Mouse (Mus musculus) myocyte (in vitro differentiated cells): ENCODE data around the gene Atp5b. TPM values are rescaled to one million over a fixed set of nuclear protein-coding genes. Genes with fewer than 3 reads are reported as not detected.

Experiments used
- H3K27me3 ChIP-seq: one replicate; pipeline ENCODE4 v1.6.1; 2011; ENCODE audit not compliant: control insufficient read depth, insufficient read depth, insufficient read length
- H3K36me3 ChIP-seq: one replicate; pipeline ENCODE4 v1.6.1; 2011; ENCODE audit not compliant: control insufficient read depth, insufficient read depth
- H3K4me2 ChIP-seq: one replicate; pipeline ENCODE4 v1.6.1; 2011; ENCODE audit warnings: low read depth, control low read depth
- H3K4me3 ChIP-seq: one replicate; pipeline ENCODE4 v1.5.1; 2011; ENCODE audit warnings: mild to moderate bottlenecking, control low read depth, moderate library complexity
- H3K79me2 ChIP-seq: one replicate; pipeline ENCODE4 v1.6.1; 2011; ENCODE audit not compliant: control insufficient read depth, insufficient read depth
- H3ac ChIP-seq: one replicate; pipeline ENCODE4 v1.6.1; 2011; ENCODE audit not compliant: control insufficient read depth, insufficient read length
- CEBPB ChIP-seq: IDR thresholded peaks from 2 replicates; pipeline ENCODE4 v1.6.1; 2011; ENCODE audit warnings: mild to moderate bottlenecking, moderate library complexity; ENCODE audit not compliant: poor library complexity, insufficient read depth, severe bottlenecking
- E2F4 ChIP-seq: IDR thresholded peaks from one replicate; pipeline ENCODE4 v1.6.1; 2011; ENCODE audit warnings: mild to moderate bottlenecking, control low read depth, moderate library complexity; ENCODE audit not compliant: insufficient read depth
- MAX ChIP-seq: IDR thresholded peaks from one replicate; pipeline ENCODE4 v1.6.1; 2011; ENCODE audit warnings: low read depth, mild to moderate bottlenecking, control low read depth
- MYOD1 ChIP-seq, 3 experiments: IDR thresholded peaks; one replicate each; pipeline ENCODE4 v1.6.1; 2011; ENCODE audit warnings: control low read depth in 2 of 3, low read depth in 2 of 3, mild to moderate bottlenecking in 2 of 3, moderate library complexity in 1 of 3; ENCODE audit not compliant: insufficient read length in 2 of 3, control insufficient read depth in 1 of 3
- MYOG ChIP-seq, 3 experiments: IDR thresholded peaks; one replicate each; pipeline ENCODE4 v1.6.1; 2011; ENCODE audit warnings: control low read depth in 2 of 3, low read depth in 2 of 3, mild to moderate bottlenecking in 2 of 3; ENCODE audit not compliant: insufficient read length in 2 of 3, control insufficient read depth in 1 of 3, insufficient read depth in 1 of 3
- POLR2A ChIP-seq: IDR thresholded peaks from one replicate; pipeline ENCODE4 v1.6.1; 2011; ENCODE audit warnings: low read depth, mild to moderate bottlenecking, control low read depth, moderate library complexity; ENCODE audit not compliant: insufficient read length
- POLR2AphosphoS2 ChIP-seq: IDR thresholded peaks from one replicate; pipeline ENCODE4 v1.6.1; 2011; ENCODE audit warnings: low read depth, control low read depth; ENCODE audit not compliant: insufficient read length
- REST ChIP-seq: IDR thresholded peaks from one replicate; pipeline ENCODE4 v1.6.1; 2011; ENCODE audit warnings: mild to moderate bottlenecking, control low read depth, moderate library complexity; ENCODE audit not compliant: insufficient read depth, insufficient read length
- SRF ChIP-seq: IDR thresholded peaks from one replicate; pipeline ENCODE4 v1.6.1; 2011; ENCODE audit warnings: low read depth; ENCODE audit not compliant: control insufficient read depth, insufficient read length
- TCF12 ChIP-seq: IDR thresholded peaks from one replicate; pipeline ENCODE4 v1.6.1; 2011; ENCODE audit warnings: mild to moderate bottlenecking, control low read depth; ENCODE audit not compliant: poor library complexity, insufficient read depth, severe bottlenecking
- TCF3 ChIP-seq: IDR thresholded peaks from one replicate; pipeline ENCODE4 v1.6.1; 2011; ENCODE audit warnings: low read depth, control low read depth; ENCODE audit not compliant: insufficient read length
- USF1 ChIP-seq: IDR thresholded peaks from one replicate; pipeline ENCODE4 v1.6.1; 2011; ENCODE audit warnings: low read depth, mild to moderate bottlenecking, control low read depth, moderate library complexity
- polyA plus RNA-seq: library from polyadenylated mRNA; unstranded; fragments of >200 nt; fragmentation: generic; extraction: Trizol; gene quantifications from one replicate; pipeline ENCODE4 v1.2.1, GENCODE M21; 2012; ENCODE audit warnings: missing spikeins

The Atp5b gene
- polyA plus RNA-seq, 1 experiment: 3,270 TPM

- H3K27me3 ChIP-seq: no peaks in the 10 kb centered on the region
- H3ac ChIP-seq: no peak overlapping the region
- no peak overlapping the region for H3K4me2 ChIP-seq
- peaks cover 27% of the 10 kb centered on the region for H3K36me3 ChIP-seq
- no peak overlapping the region for H3K4me3 ChIP-seq
- H3K79me2 ChIP-seq: no peaks in the 10 kb centered on the region
- TF ChIP-seq POLR2AphosphoS2 (peak; percentile 64), MYOG (IDR thresholded peaks at IDR 0.05; ENCODE audit: control insufficient read depth in 1 of 3, insufficient read depth in 1 of 3, insufficient read length in 2 of 3, low read depth in 2 of 3) (no peak)
Measured at GRCm38 (mm10) chr10:128053001-128053400, 30.1 kb upstream of the Atp5b start.

GRCm38 (mm10) chr10:128058184-128058583 is 24.9 kb upstream of the Atp5b start:
- Histone ChIP-seq H3K4me2 (peak overlapping the region; percentile 94), H3K79me2 (peaks cover 40% of the 10 kb centered on the region), H3K36me3 (no peaks in the 10 kb centered on the region), H3K4me3 (peak overlapping the region; percentile 83), H3K27me3 (no peaks in the 10 kb centered on the region), H3ac (peak overlapping the region; percentile 60)
- TF ChIP-seq REST (no peak), MYOG (IDR thresholded peaks at IDR 0.05; ENCODE audit: control insufficient read depth in 1 of 3, insufficient read depth in 1 of 3, insufficient read length in 2 of 3, low read depth in 2 of 3) (no peak), USF1 (no peak), TCF3 (no peak), TCF12 (no peak), MAX (no peak), SRF (no peak), E2F4 (no peak), CEBPB (no peak), POLR2A (no peak), MYOD1 (IDR thresholded peaks at IDR 0.05; ENCODE audit: control insufficient read depth in 1 of 3, insufficient read length in 2 of 3, low read depth in 2 of 3) (no peak), POLR2AphosphoS2 (no peak)

- Histone ChIP-seq H3K79me2 (peaks cover 45% of the 10 kb centered on the region), H3ac (peak within 1 kb of the TSS; percentile 60), H3K4me3 (peak within 1 kb of the TSS; percentile 83), H3K4me2 (peak within 1 kb of the TSS; percentile 94), H3K36me3 (no peaks in the 10 kb centered on the region), H3K27me3 (no peaks in the 10 kb centered on the region)
- TF ChIP-seq REST (peak; percentile 24), POLR2A (peak; percentile 91), SRF (peak; percentile 4), MYOD1 (IDR thresholded peaks at IDR 0.05; ENCODE audit: control insufficient read depth in 1 of 3, insufficient read length in 2 of 3, low read depth in 2 of 3) (no peak), USF1 (no peak), E2F4 (peak; percentile 36), CEBPB (no peak), TCF12 (no peak), POLR2AphosphoS2 (no peak)
Measured at GRCm38 (mm10) chr10:128058601-128059151, 24.4 kb upstream of the Atp5b start, which contains the start of gene Ptges3. Gene Ptges3, plus strand, starts transcription at chr10:128058954.

- no peaks in the 10 kb centered on the region for H3K27me3 ChIP-seq
- H3K4me2 ChIP-seq: peak overlapping the region; percentile 93
Measured at GRCm38 (mm10) chr10:128059207-128059981, 23.7 kb upstream of the Atp5b start.

GRCm38 (mm10) chr10:128061109-128061508 is 22.0 kb upstream of the Atp5b start:
- H3K27me3 ChIP-seq: no peaks in the 10 kb centered on the region
- TF ChIP-seq MYOG (IDR thresholded peaks at IDR 0.05; ENCODE audit: control insufficient read depth in 1 of 3, insufficient read depth in 1 of 3, insufficient read length in 2 of 3, low read depth in 2 of 3): no peak
- no peak for TF ChIP-seq POLR2AphosphoS2
- no peak for TF ChIP-seq SRF
- no peak for TF ChIP-seq TCF3
- H3K36me3 ChIP-seq: no peaks in the 10 kb centered on the region
- peak overlapping the region; percentile 83 for H3K4me3 ChIP-seq
- peaks cover 69% of the 10 kb centered on the region for H3K79me2 ChIP-seq
- H3ac ChIP-seq: no peak overlapping the region
- peak overlapping the region; percentile 93 for H3K4me2 ChIP-seq

More at GRCm38 (mm10) chr10:128059207-128059981, 23.7 kb upstream of the Atp5b start:
- no peaks in the 10 kb centered on the region for H3K36me3 ChIP-seq
- peak; percentile 55 for TF ChIP-seq POLR2A
- TF ChIP-seq POLR2AphosphoS2: peak; percentile 24
- TF ChIP-seq REST: no peak
- no peak for TF ChIP-seq MYOD1 (IDR thresholded peaks at IDR 0.05; ENCODE audit: control insufficient read depth in 1 of 3, insufficient read length in 2 of 3, low read depth in 2 of 3)
- H3K79me2 ChIP-seq: peaks cover 52% of the 10 kb centered on the region
- peak overlapping the region; percentile 83 for H3K4me3 ChIP-seq
- H3ac ChIP-seq: peak overlapping the region; percentile 60
